Mouse (Mus musculus) kidney, embryonic 14.5 days (tissue): ENCODE data around the gene Ccdc150. TPM values are rescaled to one million over a fixed set of nuclear protein-coding genes. Genes with fewer than 3 reads are reported as not detected.

ENCODE experiments used
- ATAC-seq: fragments of 200-750 bp; cut with Nextera tagmentation; 2 replicates; pipeline ENCODE4 v1.8.0; 2017; ENCODE audit warnings: moderate number of reproducible peaks, mild to moderate bottlenecking, moderate TSS enrichment, moderate library complexity; ENCODE audit not compliant: low FRiP score, low TSS enrichment
- H3K27ac ChIP-seq: fragments of 300-500 bp; sonication (generic); 2 replicates; pipeline ENCODE4 v1.5.1; 2014; ENCODE audit warnings: low read depth, mild to moderate bottlenecking, low read length, moderate library complexity, mixed read lengths
- H3K27me3 ChIP-seq: fragments of 300-500 bp; sonication (generic); 2 replicates; pipeline ENCODE4 v1.6.1; 2014; ENCODE audit warnings: mild to moderate bottlenecking, low read length; ENCODE audit not compliant: control insufficient read depth, insufficient read depth
- H3K36me3 ChIP-seq: fragments of 300-500 bp; sonication (generic); 2 replicates; pipeline ENCODE4 v1.6.1; 2014; ENCODE audit warnings: low read length, mixed read lengths; ENCODE audit not compliant: control insufficient read depth, insufficient read depth
- H3K4me1 ChIP-seq: fragments of 300-500 bp; sonication (generic); 2 replicates; pipeline ENCODE4 v1.6.1; 2014; ENCODE audit warnings: low read length, mixed read lengths; ENCODE audit not compliant: control insufficient read depth, insufficient read depth
- H3K4me2 ChIP-seq: fragments of 300-500 bp; sonication (generic); replicated peaks from 2 replicates; pipeline ENCODE4 v1.6.1; 2014; ENCODE audit warnings: low read depth, mild to moderate bottlenecking, low read length
- H3K4me3 ChIP-seq: fragments of 300-500 bp; sonication (generic); 2 replicates; pipeline ENCODE4 v1.5.1; 2014; ENCODE audit warnings: mild to moderate bottlenecking, low read length
- H3K9ac ChIP-seq: fragments of 300-500 bp; sonication (generic); 2 replicates; pipeline ENCODE4 v1.6.1; 2014; ENCODE audit warnings: low read depth, mild to moderate bottlenecking, low read length, moderate library complexity
- H3K9me3 ChIP-seq: fragments of 300-500 bp; sonication (generic); 2 replicates; pipeline ENCODE4 v1.6.1; 2016; ENCODE audit warnings: low read length; ENCODE audit not compliant: control insufficient read depth
- WGBS: fragments of 180-500 bp; shearing (Covaris S2); extraction: QIAGEN DNeasy Blood & Tissue Kit; methylation state at CpG from one replicate; pipeline ENCODE4 v1.1.7; 2014; 5-methylcytosine and 5-hydroxymethylcytosine counted together
- polyA plus RNA-seq: library from polyadenylated mRNA; unstranded; fragments of >200 nt; fragmentation: Nextera tagmentation; extraction: Ambion mirVana; gene quantifications from 2 replicates; pipeline ENCODE4 v1.2.1, GENCODE M21; 2014

Ccdc150 gene
- polyA plus RNA-seq, 1 experiment from 2014 or later, result 0.23 TPM

DNA sequence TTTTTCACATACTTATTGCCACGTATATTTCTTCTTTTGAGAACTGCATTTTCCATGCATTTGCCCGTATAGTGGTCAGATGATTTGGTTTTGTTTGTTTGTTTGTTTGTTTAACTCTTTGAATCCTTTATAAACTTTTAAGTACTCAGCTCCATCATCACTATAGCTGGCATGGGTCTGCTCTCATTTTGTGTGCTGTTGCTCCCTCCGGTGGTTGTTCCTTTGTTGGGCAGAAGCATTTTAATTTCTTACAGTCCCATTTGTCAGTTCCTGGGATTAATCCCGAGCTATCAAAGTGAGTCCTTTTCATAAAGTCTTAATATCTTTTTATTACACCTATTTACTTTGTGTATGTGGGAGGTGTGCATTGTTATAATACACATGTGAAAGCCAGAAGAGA, 82.5 kb downstream of the Ccdc150 start:
- Histone ChIP-seq H3K9ac (no peak overlapping the region), H3K4me2 (no peak overlapping the region), H3K36me3 (no peaks in the 10 kb centered on the region), H3K27me3 (no peaks in the 10 kb centered on the region), H3K9me3 (no peaks in the 10 kb centered on the region), H3K27ac (no peak overlapping the region), H3K4me1 (no peaks in the 10 kb centered on the region), H3K4me3 (no peak overlapping the region)
- 64% methylated on average over 4 of the region's 4 CpGs for WGBS
- no peak for ATAC-seq

DNA sequence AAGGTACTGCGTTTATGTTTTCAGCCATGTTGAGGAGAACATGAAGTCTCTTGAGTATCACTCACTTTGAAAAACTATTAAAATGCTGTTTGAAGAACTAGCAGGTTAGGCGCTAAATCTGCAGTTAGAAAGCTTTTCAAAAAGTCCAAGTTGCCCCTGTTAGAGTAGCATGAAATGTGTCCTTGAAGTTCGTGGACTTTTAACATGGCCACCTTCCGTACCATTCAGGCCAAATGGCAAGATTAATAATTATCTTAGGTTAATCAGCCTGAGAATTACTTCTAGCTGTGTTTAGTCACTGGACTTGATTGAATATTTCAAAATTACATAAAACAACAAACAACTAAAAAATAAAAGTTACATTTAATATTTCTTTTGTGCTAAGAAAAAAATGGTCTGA, 104.3 kb downstream of the Ccdc150 start:
- Histone ChIP-seq H3K27me3 (no peaks in the 10 kb centered on the region), H3K4me1 (no peaks in the 10 kb centered on the region), H3K4me2 (no peak overlapping the region), H3K27ac (no peak overlapping the region), H3K9me3 (no peaks in the 10 kb centered on the region), H3K4me3 (no peak overlapping the region), H3K9ac (no peak overlapping the region), H3K36me3 (no peaks in the 10 kb centered on the region)
- 89% methylated on average over 4 of the region's 4 CpGs for WGBS
- ATAC-seq, result no peak

- 83% methylated on average over 5 of the region's 5 CpGs for WGBS
- Histone ChIP-seq H3K27me3 (no peaks in the 10 kb centered on the region), H3K36me3 (no peaks in the 10 kb centered on the region), H3K4me1 (no peaks in the 10 kb centered on the region), H3K4me2 (no peak overlapping the region), H3K9me3 (no peaks in the 10 kb centered on the region), H3K4me3 (no peak overlapping the region), H3K27ac (no peak overlapping the region), H3K9ac (no peak overlapping the region)
- no peak for ATAC-seq
Measured at GRCm38 (mm10) chr1:54355485-54355884, 105.0 kb downstream of the Ccdc150 start.

GRCm38 (mm10) chr1:54356566-54356965, 106.1 kb downstream of the Ccdc150 start:
- H3K9me3 ChIP-seq, result no peaks in the 10 kb centered on the region
- no peaks in the 10 kb centered on the region for H3K27me3 ChIP-seq
- H3K9ac ChIP-seq, result no peak overlapping the region
- no peak for ATAC-seq
- no peak overlapping the region for H3K4me3 ChIP-seq
- WGBS, result 81% methylated on average over 6 of the region's 6 CpGs
- no peaks in the 10 kb centered on the region for H3K36me3 ChIP-seq
- H3K4me1 ChIP-seq, result no peaks in the 10 kb centered on the region
- H3K27ac ChIP-seq, result no peak overlapping the region
- H3K4me2 ChIP-seq, result no peak overlapping the region

DNA sequence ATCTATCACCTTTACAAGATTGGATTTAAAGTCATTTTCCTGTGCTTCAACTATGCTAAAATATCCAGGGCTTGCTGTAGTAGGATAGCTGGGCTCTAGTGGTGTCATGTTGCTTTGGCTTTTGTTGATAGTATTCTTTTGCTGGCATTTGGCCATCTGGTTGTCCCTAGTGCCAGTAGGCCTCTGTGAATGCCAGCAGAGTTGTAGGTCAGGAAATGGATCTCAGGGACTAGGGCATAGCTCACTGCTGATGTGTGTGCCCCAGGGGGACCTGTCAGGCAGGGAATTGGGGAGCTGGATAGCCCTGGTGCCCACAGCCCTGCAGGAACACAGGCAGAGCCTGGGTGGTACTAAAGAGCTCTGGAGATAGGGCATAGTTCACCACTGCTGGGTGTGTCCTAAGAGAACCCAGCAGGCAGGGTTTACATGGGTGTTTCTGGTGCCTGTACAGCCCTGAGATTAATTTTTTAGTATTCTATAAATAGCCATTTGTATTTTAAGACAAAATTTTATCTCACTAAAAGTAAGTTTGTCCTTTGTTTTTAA, 127.1 kb downstream of the Ccdc150 start:
- H3K4me1 ChIP-seq, result no peaks in the 10 kb centered on the region
- no peak overlapping the region for H3K4me2 ChIP-seq
- no peaks in the 10 kb centered on the region for H3K27me3 ChIP-seq
- H3K9ac ChIP-seq, result no peak overlapping the region
- H3K4me3 ChIP-seq, result no peak overlapping the region
- no peaks in the 10 kb centered on the region for H3K36me3 ChIP-seq
- no peaks in the 10 kb centered on the region for H3K9me3 ChIP-seq
- no peak overlapping the region for H3K27ac ChIP-seq
- ATAC-seq, result no peak

GRCm38 (mm10) chr1:54380978-54381914, 130.8 kb downstream of the Ccdc150 start:
- no peaks in the 10 kb centered on the region for H3K27me3 ChIP-seq
- peak; percentile 69; the same call in 1 of the 2 replicates for ATAC-seq
- H3K9me3 ChIP-seq, result no peaks in the 10 kb centered on the region
- no peak overlapping the region for H3K4me3 ChIP-seq
- H3K9ac ChIP-seq, result no peak overlapping the region
- no peak overlapping the region for H3K27ac ChIP-seq
- H3K4me2 ChIP-seq, result no peak overlapping the region
- H3K4me1 ChIP-seq, result no peaks in the 10 kb centered on the region
- H3K36me3 ChIP-seq, result no peaks in the 10 kb centered on the region
- 89% methylated on average over 9 of the region's 9 CpGs for WGBS

- Histone ChIP-seq H3K4me2 (no peak overlapping the region), H3K9ac (no peak overlapping the region)
- 38% methylated on average over 1 of the region's 1 CpGs for WGBS
Measured at GRCm38 (mm10) chr1:54384221-54384620, 133.7 kb downstream of the Ccdc150 start.

GRCm38 (mm10) chr1:54402736-54403135, 152.3 kb downstream of the Ccdc150 start:
- no peak overlapping the region for H3K4me3 ChIP-seq
- no peak overlapping the region for H3K9ac ChIP-seq
- peaks cover 52% of the 10 kb centered on the region for H3K36me3 ChIP-seq
- H3K4me2 ChIP-seq, result no peak overlapping the region
- no peaks in the 10 kb centered on the region for H3K27me3 ChIP-seq
- ATAC-seq, result no peak
- no peaks in the 10 kb centered on the region for H3K4me1 ChIP-seq
- no peaks in the 10 kb centered on the region for H3K9me3 ChIP-seq
- H3K27ac ChIP-seq, result no peak overlapping the region

More at GRCm38 (mm10) chr1:54384221-54384620, 133.7 kb downstream of the Ccdc150 start:
- H3K27ac ChIP-seq, result no peak overlapping the region
- H3K36me3 ChIP-seq, result no peaks in the 10 kb centered on the region
- no peaks in the 10 kb centered on the region for H3K9me3 ChIP-seq
- H3K27me3 ChIP-seq, result no peaks in the 10 kb centered on the region
- no peak for ATAC-seq
- no peaks in the 10 kb centered on the region for H3K4me1 ChIP-seq
- H3K4me3 ChIP-seq, result no peak overlapping the region
